Mouse (Mus musculus) thymus, postnatal 36 days (tissue): ENCODE results near the gene Tmem117.

ENCODE experiments used
- DNase-seq, 2 experiments: peaks; one replicate each; pipeline ENCODE4 v3.0.0; 2022; ENCODE audit warnings: mixed read lengths in 2 of 2

Tmem117 gene

GRCm38 (mm10) chr15:94903188-94903587 is 274.2 kb downstream of the Tmem117 start:
- no peak for DNase-seq

GRCm38 (mm10) chr15:94904672-94905407 is 275.8 kb downstream of the Tmem117 start:
- no peak for DNase-seq

GRCm38 (mm10) chr15:94921672-94922071 is 292.6 kb downstream of the Tmem117 start:
- DNase-seq, result no peak

- DNase-seq, result no peak
Observed at GRCm38 (mm10) chr15:94927986-94928385, 299.0 kb downstream of the Tmem117 start.

- no peak for DNase-seq
Observed at GRCm38 (mm10) chr15:94930743-94931142, 301.7 kb downstream of the Tmem117 start.

GRCm38 (mm10) chr15:94933044-94933443 is 304.0 kb downstream of the Tmem117 start:
- DNase-seq, result no peak

GRCm38 (mm10) chr15:94933480-94933879 is 304.4 kb downstream of the Tmem117 start:
- no peak for DNase-seq

GRCm38 (mm10) chr15:94941954-94942353 is 312.9 kb downstream of the Tmem117 start:
- no peak for DNase-seq

GRCm38 (mm10) chr15:94942465-94942864 is 313.4 kb downstream of the Tmem117 start:
- DNase-seq, result no peak

- no peak for DNase-seq
Observed at GRCm38 (mm10) chr15:94943891-94944290, 314.9 kb downstream of the Tmem117 start.

GRCm38 (mm10) chr15:94951382-94952048 is 322.5 kb downstream of the Tmem117 start:
- no peak for DNase-seq

- no peak for DNase-seq
Observed at GRCm38 (mm10) chr15:94956697-94957096, 327.7 kb downstream of the Tmem117 start.

GRCm38 (mm10) chr15:94957202-94957601 is 328.2 kb downstream of the Tmem117 start:
- no peak for DNase-seq

- no peak for DNase-seq
Observed at GRCm38 (mm10) chr15:94967004-94967403, 338.0 kb downstream of the Tmem117 start.

GRCm38 (mm10) chr15:94968403-94969180 is 339.6 kb downstream of the Tmem117 start:
- DNase-seq, result no peak

GRCm38 (mm10) chr15:94981798-94982197 is 352.8 kb downstream of the Tmem117 start:
- DNase-seq, result no peak

GRCm38 (mm10) chr15:94995352-94995751 is 366.3 kb downstream of the Tmem117 start:
- DNase-seq, result no peak

- no peak for DNase-seq
Observed at GRCm38 (mm10) chr15:95005121-95005824, 376.2 kb downstream of the Tmem117 start.

GRCm38 (mm10) chr15:95022251-95022650 is 393.2 kb downstream of the Tmem117 start:
- no peak for DNase-seq

GRCm38 (mm10) chr15:95024401-95024800 is 395.4 kb downstream of the Tmem117 start:
- DNase-seq, result no peak

- no peak for DNase-seq
Observed at GRCm38 (mm10) chr15:95028862-95029486, 399.9 kb downstream of the Tmem117 start.

GRCm38 (mm10) chr15:95029487-95029875 is 400.4 kb downstream of the Tmem117 start:
- DNase-seq, result no peak
